ENCODE assay signal across 27 mouse cellular contexts in the genomic region with DNA sequence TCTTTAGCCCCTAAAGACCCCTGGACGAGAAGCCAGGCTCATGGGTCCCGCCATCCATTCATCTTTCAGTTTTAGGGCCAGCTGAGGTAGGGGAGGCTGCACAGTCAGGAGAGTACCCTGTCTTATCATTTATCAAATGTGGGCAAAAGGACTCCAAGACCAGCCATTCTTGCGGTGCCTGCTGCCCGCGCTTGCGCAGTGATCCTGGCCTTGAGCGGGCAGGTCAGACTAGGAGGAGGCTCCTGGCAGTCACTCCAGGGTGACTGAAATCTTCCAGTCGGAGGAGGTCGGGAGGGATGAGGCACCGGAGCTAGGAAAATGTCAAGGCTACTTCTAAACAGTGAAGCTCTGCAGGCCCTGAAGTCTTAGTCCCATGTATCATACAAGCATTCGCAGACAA. TPM values are rescaled to one million over a fixed set of nuclear protein-coding genes. Genes with fewer than 3 reads are reported as not detected.
DNase-seq lines count a peak whose midpoint lies in the region; ATAC-seq lines count a peak whose summit lies in the region.
"Had no signal": no experiment of that assay in that cellular context is flagged by ENCODE, and none has a peak within 500 bp of the region (broad histone marks: within the 10 kb centered on the region; RNA-seq: fewer than 3 reads in every experiment).

No protein-coding gene starts in this region.

- H3K27ac ChIP-seq in midbrain, embryonic 12.5 days (replicated peaks), result no peak overlapping the region
- no peak overlapping the region for H3K27ac ChIP-seq in midbrain, embryonic 14.5 days (replicated peaks; ENCODE audit: low read depth, low read length)
- H3K27ac ChIP-seq in forebrain, embryonic 10.5 days, result no peak overlapping the region
- H3K27ac ChIP-seq: embryonic facial prominence, embryonic 13.5 days; forebrain, embryonic 13.5 days; hindbrain, embryonic 12.5 days; limb, embryonic 10.5 days; liver, embryonic 15.5 days; lung, embryonic 15.5 days; neural tube, embryonic 13.5 days had no signal

- H3K27me3 ChIP-seq in midbrain, embryonic 12.5 days, result no peaks in the 10 kb centered on the region
- no peaks in the 10 kb centered on the region for H3K27me3 ChIP-seq in midbrain, embryonic 14.5 days (ENCODE audit: control insufficient read depth, insufficient read depth, low read length)
- no peaks in the 10 kb centered on the region for H3K27me3 ChIP-seq in forebrain, embryonic 10.5 days (ENCODE audit: poor library complexity, severe bottlenecking)
- H3K27me3 ChIP-seq: embryonic facial prominence, embryonic 13.5 days; forebrain, embryonic 13.5 days; heart, embryonic 12.5 days; hindbrain, embryonic 12.5 days; liver, embryonic 15.5 days; lung, embryonic 15.5 days; neural tube, embryonic 13.5 days had no signal

- no peaks in the 10 kb centered on the region for H3K9me3 ChIP-seq in midbrain, embryonic 12.5 days
- no peaks in the 10 kb centered on the region for H3K9me3 ChIP-seq in midbrain, embryonic 14.5 days (ENCODE audit: control insufficient read depth, low read length)
- no peaks in the 10 kb centered on the region for H3K9me3 ChIP-seq in forebrain, embryonic 10.5 days
- H3K9me3 ChIP-seq: embryonic facial prominence, embryonic 13.5 days; forebrain, embryonic 13.5 days; heart, embryonic 12.5 days; hindbrain, embryonic 12.5 days; limb, embryonic 10.5 days; liver, embryonic 15.5 days; lung, embryonic 15.5 days; neural tube, embryonic 13.5 days had no signal

- ATAC-seq in midbrain, embryonic 12.5 days (ENCODE audit: low FRiP score, low read depth), result no peak
- ATAC-seq in midbrain, embryonic 14.5 days (ENCODE audit: low FRiP score, low TSS enrichment), result no peak
- ATAC-seq: forebrain, embryonic 13.5 days; intestine, postnatal 0 days; midbrain, embryonic 16.5 days had no signal

- no peak overlapping the region for H3K4me2 ChIP-seq in midbrain, embryonic 12.5 days (replicated peaks)
- H3K4me2 ChIP-seq in midbrain, embryonic 14.5 days (ENCODE audit: low read length), result no peak overlapping the region
- H3K4me2 ChIP-seq: embryonic facial prominence, embryonic 13.5 days; forebrain, embryonic 13.5 days; heart, embryonic 12.5 days; hindbrain, embryonic 12.5 days; liver, embryonic 15.5 days; lung, embryonic 15.5 days; neural tube, embryonic 13.5 days had no signal

- peaks cover 7% of the 10 kb centered on the region; the same call in 1 of the 2 replicates for H3K36me3 ChIP-seq in midbrain, embryonic 12.5 days
- peaks cover 13% of the 10 kb centered on the region; the same call in 1 of the 2 replicates for H3K36me3 ChIP-seq in midbrain, embryonic 14.5 days (ENCODE audit: control insufficient read depth, insufficient read depth, low read length)
- H3K36me3 ChIP-seq in forebrain, embryonic 10.5 days (replicated peaks), result peaks cover 27% of the 10 kb centered on the region
- H3K36me3 ChIP-seq: liver, embryonic 15.5 days had no signal

- DNase-seq in midbrain, embryonic 14.5 days, result no peak
- peak; percentile 47 for DNase-seq in R1 (ENCODE audit: low read depth, low spot score)
- DNase-seq in adrenal gland, postnatal 10 days, result peak; percentile 82
- DNase-seq in testis, postnatal 10 days (ENCODE audit: low spot score), result peak; percentile 74
- DNase-seq in left cerebral cortex, postnatal 14 days (ENCODE audit: low spot score in 2 of 2), result no peak
- DNase-seq in forebrain, embryonic 10.5 days (ENCODE audit: extremely low spot score, low spot score), result no peak
- DNase-seq in urinary bladder, postnatal 14 days (ENCODE audit: low spot score), result no peak
- DNase-seq: cerebellum, postnatal 10 days; heart, postnatal 10 days; kidney, postnatal 25 days; liver; lung, postnatal 36 days; right cerebral cortex, postnatal 14 days; thymus, postnatal 36 days had no signal

- H3K4me3 ChIP-seq in midbrain, embryonic 12.5 days, result no peak overlapping the region
- no peak overlapping the region for H3K4me3 ChIP-seq in midbrain, embryonic 14.5 days (replicated peaks; ENCODE audit: low read depth, low read length)
- no peak overlapping the region for H3K4me3 ChIP-seq in forebrain, embryonic 10.5 days
- H3K4me3 ChIP-seq: embryonic facial prominence, embryonic 13.5 days; erythroblast, embryonic 14.5 days; forebrain, embryonic 13.5 days; heart, embryonic 12.5 days; hindbrain, embryonic 12.5 days; limb, embryonic 10.5 days; liver, embryonic 15.5 days; lung, embryonic 15.5 days; myocyte; neural tube, embryonic 13.5 days had no signal

- intact Hi-C loops in left cerebral cortex, postnatal 14 days (cut with DNase I), result no loop called here

- WGBS in midbrain, embryonic 12.5 days, result 72% methylated on average over 11 of the region's 11 CpGs
- 75% methylated on average over 11 of the region's 11 CpGs for WGBS in midbrain, embryonic 14.5 days
- WGBS in forebrain, embryonic 10.5 days, result 80% methylated on average over 11 of the region's 11 CpGs

- H3K4me1 ChIP-seq in midbrain, embryonic 12.5 days, result no peaks in the 10 kb centered on the region
- H3K4me1 ChIP-seq in midbrain, embryonic 14.5 days (ENCODE audit: control insufficient read depth, insufficient read depth, low read length), result peaks cover under 1% of the 10 kb centered on the region; the same call in 1 of the 2 replicates
- H3K4me1 ChIP-seq in forebrain, embryonic 10.5 days, result peaks cover 17% of the 10 kb centered on the region
- H3K4me1 ChIP-seq: forebrain, embryonic 13.5 days; heart, embryonic 12.5 days had no signal

- H3K9ac ChIP-seq in midbrain, embryonic 12.5 days (replicated peaks), result 0 out of 2 replicates have a peak overlapping the region, but pooled peaks have one; percentile 24
- H3K9ac ChIP-seq in midbrain, embryonic 14.5 days (replicated peaks; ENCODE audit: low read length), result no peak overlapping the region
- H3K9ac ChIP-seq: embryonic facial prominence, embryonic 13.5 days; forebrain, embryonic 13.5 days; heart, embryonic 12.5 days; hindbrain, embryonic 12.5 days; liver, embryonic 15.5 days; lung, embryonic 15.5 days; neural tube, embryonic 13.5 days had no signal

RNA-seq across cellular contexts. Expression of a gene that starts 8.0 kb away (rescaled TPM):
- polyA plus RNA-seq in midbrain, embryonic 12.5 days (2016; fragmentation: Nextera tagmentation; extraction: Ambion mirVana), result 15.8 and 22.0 TPM in 2 replicates
- polyA plus RNA-seq in midbrain, embryonic 14.5 days (2014; fragmentation: Nextera tagmentation; extraction: Ambion mirVana), result 23.6 and 25.0 TPM in 2 replicates
- total RNA-seq in adrenal gland, postnatal 10 days (2021), result 10 to 100 TPM; 55.2 to 65.9 TPM
- total RNA-seq in left cerebral cortex, postnatal 14 days (2021), result 1 to 10 TPM; 5.1 to 6.2 TPM
- polyA plus RNA-seq in forebrain, embryonic 10.5 days (2016; fragmentation: Nextera tagmentation; extraction: Ambion mirVana), result 18.8 and 20.9 TPM in 2 replicates

RNA-seq across cellular contexts. Expression of a gene that starts 51.7 kb away (rescaled TPM):
- polyA plus RNA-seq in midbrain, embryonic 12.5 days (2016; fragmentation: Nextera tagmentation; extraction: Ambion mirVana), result 42.4 and 44.3 TPM in 2 replicates
- polyA plus RNA-seq in midbrain, embryonic 14.5 days (2014; fragmentation: Nextera tagmentation; extraction: Ambion mirVana), result 32.3 and 35.0 TPM in 2 replicates
- 10 to 100 TPM; 46.8 to 51.6 TPM for total RNA-seq in adrenal gland, postnatal 10 days (2021)
- total RNA-seq in left cerebral cortex, postnatal 14 days (2021), result 10 to 100 TPM; 61.4 to 65.3 TPM
- polyA plus RNA-seq in forebrain, embryonic 10.5 days (2016; fragmentation: Nextera tagmentation; extraction: Ambion mirVana), result 40.9 and 41.9 TPM in 2 replicates

Comparison
In these comparisons a context has a peak if more than half of its experiments do, and no peak if none do; other contexts are left out.
1. DNase-seq: peak in R1 (single experiment), adrenal gland, postnatal 10 days (single experiment) and testis, postnatal 10 days (single experiment); none in midbrain, embryonic 14.5 days (single experiment), left cerebral cortex, postnatal 14 days (0 of 2), forebrain, embryonic 10.5 days (single experiment) and urinary bladder, postnatal 14 days (single experiment).